Mouse (Mus musculus) neural tube, embryonic 11.5 days (tissue): Measurements from ENCODE around the gene Golt1b. TPM values are rescaled to one million over a fixed set of nuclear protein-coding genes. Genes with fewer than 3 reads are reported as not detected.
A peak's percentile ranks its signal among the peaks of the same experiment; 100 is the strongest.

Source experiments
- ATAC-seq: fragments of 200-750 bp; cut with Nextera tagmentation; 2 replicates; pipeline ENCODE4 v1.8.0; 2017; ENCODE audit warnings: moderate number of reproducible peaks, mild to moderate bottlenecking, moderate TSS enrichment, moderate library complexity; ENCODE audit not compliant: insufficient read depth, low FRiP score, low TSS enrichment
- DNase-seq: peaks from one replicate; pipeline ENCODE4 v3.0.0-alpha.2; 2015; ENCODE audit warnings: low spot score
- H3K27ac ChIP-seq: fragments of 300-500 bp; sonication (generic); 2 replicates; pipeline ENCODE4 v1.5.1; 2014; ENCODE audit warnings: low read depth, mild to moderate bottlenecking, low read length
- H3K27me3 ChIP-seq: fragments of 300-500 bp; sonication (generic); 2 replicates; pipeline ENCODE4 v1.6.1; 2014; ENCODE audit warnings: mild to moderate bottlenecking, low read length, mixed read lengths; ENCODE audit not compliant: control insufficient read depth, insufficient read depth
- H3K36me3 ChIP-seq: fragments of 300-500 bp; sonication (generic); 2 replicates; pipeline ENCODE4 v1.6.1; 2014; ENCODE audit warnings: mild to moderate bottlenecking, low read length, moderate library complexity, mixed read lengths; ENCODE audit not compliant: control insufficient read depth, insufficient read depth
- H3K4me1 ChIP-seq: fragments of 300-500 bp; sonication (generic); 2 replicates; pipeline ENCODE4 v1.6.1; 2014; ENCODE audit warnings: low read length, mixed read lengths; ENCODE audit not compliant: control insufficient read depth, insufficient read depth
- H3K4me2 ChIP-seq: fragments of 300-500 bp; sonication (generic); 2 replicates; pipeline ENCODE4 v1.6.1; 2014; ENCODE audit warnings: low read depth, mild to moderate bottlenecking, moderate library complexity
- H3K4me3 ChIP-seq: fragments of 300-500 bp; sonication (generic); 2 replicates; pipeline ENCODE4 v1.5.1; 2014; ENCODE audit warnings: low read depth, low read length
- H3K9ac ChIP-seq: fragments of 300-500 bp; sonication (generic); 2 replicates; pipeline ENCODE4 v1.6.1; 2014; ENCODE audit warnings: mild to moderate bottlenecking, low read length
- H3K9me3 ChIP-seq: fragments of 300-500 bp; sonication (generic); 2 replicates; pipeline ENCODE4 v1.6.1; 2016; ENCODE audit warnings: low read length; ENCODE audit not compliant: control insufficient read depth
- WGBS: fragments of 180-500 bp; shearing (Covaris S2); extraction: QIAGEN DNeasy Blood & Tissue Kit; methylation state at CpG from one replicate; pipeline ENCODE4 v1.1.7; 2014; 5-methylcytosine and 5-hydroxymethylcytosine counted together
- polyA plus RNA-seq: library from polyadenylated mRNA; unstranded; fragments of >200 nt; fragmentation: Nextera tagmentation; extraction: Ambion mirVana; gene quantifications from 2 replicates; pipeline ENCODE4 v1.2.1, GENCODE M21; 2014

The Golt1b gene
- polyA plus RNA-seq, 1 experiment from 2014 or later = 120 TPM

- Histone ChIP-seq H3K4me1 (no peaks in the 10 kb centered on the region), H3K27me3 (no peaks in the 10 kb centered on the region), H3K9ac (no peak overlapping the region), H3K4me3 (no peak overlapping the region), H3K36me3 (peaks cover 2% of the 10 kb centered on the region; the same call in 1 of the 2 replicates), H3K27ac (no peak overlapping the region), H3K4me2 (no peak overlapping the region), H3K9me3 (no peaks in the 10 kb centered on the region)
- ATAC-seq = no peak
- DNase-seq = no peak
- WGBS = 93% methylated on average over 8 of the region's 8 CpGs
Measured at GRCm38 (mm10) chr6:142378576-142379330, 8.3 kb upstream of the Golt1b start.

- Histone ChIP-seq H3K4me3 (no peak overlapping the region), H3K27ac (no peak overlapping the region), H3K9me3 (no peaks in the 10 kb centered on the region), H3K4me1 (no peaks in the 10 kb centered on the region), H3K9ac (no peak overlapping the region), H3K4me2 (no peak overlapping the region), H3K36me3 (peaks cover 2% of the 10 kb centered on the region; the same call in 1 of the 2 replicates), H3K27me3 (no peaks in the 10 kb centered on the region)
- no peak for ATAC-seq
- WGBS = 92% methylated on average over 6 of the region's 6 CpGs
- no peak for DNase-seq
Measured at GRCm38 (mm10) chr6:142379961-142380360, 7.1 kb upstream of the Golt1b start.

DNA sequence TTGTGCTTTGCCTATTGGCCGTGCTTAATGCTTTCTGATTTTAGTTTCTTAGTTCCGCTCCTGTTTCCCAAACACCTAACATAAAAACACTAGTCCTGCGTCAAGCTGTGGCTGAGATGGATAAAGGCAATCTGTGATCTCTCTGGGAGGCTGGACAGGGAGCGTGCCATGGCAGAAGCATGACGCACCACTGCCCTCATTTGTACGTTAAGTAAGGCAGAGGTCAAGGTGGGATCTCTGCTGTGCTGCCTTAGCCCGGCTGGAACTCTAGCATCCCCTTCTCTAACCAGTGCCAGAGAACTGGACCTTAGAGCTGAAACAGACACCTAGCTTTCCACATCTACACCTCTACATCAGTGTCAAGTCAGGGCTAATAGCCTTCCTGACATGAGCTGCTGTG, 5.4 kb upstream of the Golt1b start:
- H3K9ac ChIP-seq = no peak overlapping the region
- H3K27ac ChIP-seq = no peak overlapping the region
- WGBS = 93% methylated on average over 7 of the region's 7 CpGs
- DNase-seq (no peak), ATAC-seq (no peak)
- no peak overlapping the region for H3K4me2 ChIP-seq
- H3K4me3 ChIP-seq = no peak overlapping the region
- H3K4me1 ChIP-seq = peaks cover 4% of the 10 kb centered on the region; the same call in 1 of the 2 replicates
- no peaks in the 10 kb centered on the region; the same call in 1 of the 2 replicates for H3K36me3 ChIP-seq
- no peaks in the 10 kb centered on the region for H3K27me3 ChIP-seq
- no peaks in the 10 kb centered on the region for H3K9me3 ChIP-seq

GRCm38 (mm10) chr6:142384521-142384920, 2.5 kb upstream of the Golt1b start:
- Histone ChIP-seq H3K9ac (no peak overlapping the region), H3K27me3 (no peaks in the 10 kb centered on the region), H3K9me3 (no peaks in the 10 kb centered on the region), H3K4me3 (no peak overlapping the region), H3K36me3 (no peaks in the 10 kb centered on the region), H3K4me1 (peaks cover 7% of the 10 kb centered on the region; the same call in 1 of the 2 replicates), H3K27ac (no peak overlapping the region), H3K4me2 (no peak overlapping the region)
- ATAC-seq = no peak
- no peak for DNase-seq
- 91% methylated on average over 9 of the region's 9 CpGs for WGBS

DNA sequence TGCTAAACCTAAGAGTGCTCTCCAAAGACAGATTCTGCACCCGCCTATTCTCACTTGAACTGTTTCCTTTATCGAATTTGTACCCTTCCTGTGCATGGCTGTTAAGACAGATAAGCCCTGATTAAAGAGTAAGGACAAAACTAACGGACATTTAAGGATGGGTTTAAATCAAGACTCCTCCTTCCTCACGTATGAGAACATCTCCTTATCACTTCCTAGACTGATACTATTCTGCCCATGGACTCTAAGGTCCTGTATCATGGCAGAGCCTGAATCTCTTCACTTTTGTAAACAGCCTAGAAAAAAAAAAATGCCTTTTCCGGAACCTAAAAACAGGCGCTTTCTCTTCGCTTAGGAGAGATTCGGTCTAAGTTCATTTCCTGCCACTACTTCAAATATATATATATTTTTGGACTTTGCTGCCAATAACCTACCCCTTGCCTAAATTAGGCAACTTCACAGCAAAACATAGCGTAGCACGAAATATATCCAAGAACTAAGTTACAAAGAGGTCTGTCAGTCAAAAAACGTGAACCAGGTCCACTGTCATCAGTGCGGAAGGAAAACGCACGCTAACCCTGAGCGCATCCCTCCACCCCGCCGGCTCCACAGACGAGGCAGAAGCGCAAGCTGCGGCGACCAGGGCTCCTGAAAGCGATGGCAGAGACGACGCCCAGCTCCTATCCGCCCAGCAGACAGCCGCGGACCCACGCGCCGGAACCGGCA, 573 bp upstream of the Golt1b start:
- Histone ChIP-seq H3K27me3 (no peaks in the 10 kb centered on the region), H3K4me3 (peak overlapping the region; percentile 93), H3K4me2 (peak overlapping the region; percentile 58), H3K36me3 (no peaks in the 10 kb centered on the region), H3K4me1 (peaks cover 7% of the 10 kb centered on the region; the same call in 1 of the 2 replicates), H3K9me3 (no peaks in the 10 kb centered on the region), H3K9ac (peak overlapping the region; percentile 67), H3K27ac (no peak overlapping the region)
- DNase-seq (no peak), ATAC-seq (peak; percentile 81)
- 6% methylated on average over 30 of the region's 31 CpGs for WGBS

GRCm38 (mm10) chr6:142387755-142388271, 792 bp downstream of the Golt1b start:
- H3K9ac ChIP-seq = peak overlapping the region; percentile 82
- peak overlapping the region; percentile 68 for H3K4me2 ChIP-seq
- H3K27me3 ChIP-seq = no peaks in the 10 kb centered on the region
- H3K27ac ChIP-seq = no peak overlapping the region
- no peaks in the 10 kb centered on the region for H3K9me3 ChIP-seq
- 25% methylated on average over 8 of the region's 8 CpGs for WGBS
- ATAC-seq = no peak
- 0 out of 2 replicates have a peak, but pooled peaks cover 2% of the 10 kb centered on the region for H3K36me3 ChIP-seq
- peaks cover 7% of the 10 kb centered on the region; the same call in 1 of the 2 replicates for H3K4me1 ChIP-seq
- DNase-seq = no peak
- H3K4me3 ChIP-seq = peak overlapping the region; percentile 93

- peaks cover 7% of the 10 kb centered on the region; the same call in 1 of the 2 replicates for H3K4me1 ChIP-seq
- ATAC-seq = no peak
- H3K9me3 ChIP-seq = no peaks in the 10 kb centered on the region
- H3K36me3 ChIP-seq = 0 out of 2 replicates have a peak, but pooled peaks cover 2% of the 10 kb centered on the region
- H3K4me3 ChIP-seq = no peak overlapping the region
- no peak overlapping the region for H3K4me2 ChIP-seq
- no peak for DNase-seq
- H3K9ac ChIP-seq = no peak overlapping the region
- WGBS = 90% methylated on average over 2 of the region's 2 CpGs
- H3K27ac ChIP-seq = no peak overlapping the region
- H3K27me3 ChIP-seq = no peaks in the 10 kb centered on the region
Measured at GRCm38 (mm10) chr6:142389101-142389500, 2.1 kb downstream of the Golt1b start.

DNA sequence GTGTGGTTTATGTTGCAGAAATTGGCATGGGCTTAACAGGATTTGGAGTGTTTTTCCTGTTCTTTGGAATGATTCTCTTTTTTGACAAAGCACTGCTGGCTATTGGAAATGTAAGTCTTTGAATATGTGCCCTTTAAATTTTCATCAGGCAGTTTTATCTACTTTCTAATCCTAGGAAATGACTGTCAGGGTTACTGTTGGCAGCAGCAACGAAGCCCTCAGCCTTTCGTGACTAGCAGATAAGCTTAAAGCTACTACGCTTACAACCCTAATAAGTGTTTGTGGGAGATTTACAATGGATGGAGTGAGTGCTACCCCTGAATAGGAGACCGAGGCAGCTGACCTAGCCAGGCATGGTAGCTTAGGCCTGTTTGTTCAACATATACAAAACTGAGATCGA, 5.3 kb downstream of the Golt1b start:
- Histone ChIP-seq H3K36me3 (peaks cover 6% of the 10 kb centered on the region), H3K27ac (no peak overlapping the region), H3K9ac (no peak overlapping the region), H3K27me3 (no peaks in the 10 kb centered on the region), H3K9me3 (no peaks in the 10 kb centered on the region), H3K4me2 (no peak overlapping the region), H3K4me3 (no peak overlapping the region), H3K4me1 (0 out of 2 replicates have a peak, but pooled peaks cover 3% of the 10 kb centered on the region)
- DNase-seq = no peak
- no peak for ATAC-seq
- 90% methylated on average over 5 of the region's 5 CpGs for WGBS
